Mouse (Mus musculus) stomach, postnatal 0 days (tissue): ENCODE results near the gene Ccdc62.

ENCODE experiments used
- CTCF ChIP-seq: IDR thresholded peaks from 2 replicates; pipeline ENCODE4 v1.5.1; 2016; ENCODE audit warnings: antibody characterized with exemption, low read depth, mild to moderate bottlenecking, moderate library complexity
- EP300 ChIP-seq: optimal IDR thresholded peaks from 2 replicates; pipeline ENCODE3; 2016; ENCODE audit warnings: antibody characterized with exemption

DNA sequence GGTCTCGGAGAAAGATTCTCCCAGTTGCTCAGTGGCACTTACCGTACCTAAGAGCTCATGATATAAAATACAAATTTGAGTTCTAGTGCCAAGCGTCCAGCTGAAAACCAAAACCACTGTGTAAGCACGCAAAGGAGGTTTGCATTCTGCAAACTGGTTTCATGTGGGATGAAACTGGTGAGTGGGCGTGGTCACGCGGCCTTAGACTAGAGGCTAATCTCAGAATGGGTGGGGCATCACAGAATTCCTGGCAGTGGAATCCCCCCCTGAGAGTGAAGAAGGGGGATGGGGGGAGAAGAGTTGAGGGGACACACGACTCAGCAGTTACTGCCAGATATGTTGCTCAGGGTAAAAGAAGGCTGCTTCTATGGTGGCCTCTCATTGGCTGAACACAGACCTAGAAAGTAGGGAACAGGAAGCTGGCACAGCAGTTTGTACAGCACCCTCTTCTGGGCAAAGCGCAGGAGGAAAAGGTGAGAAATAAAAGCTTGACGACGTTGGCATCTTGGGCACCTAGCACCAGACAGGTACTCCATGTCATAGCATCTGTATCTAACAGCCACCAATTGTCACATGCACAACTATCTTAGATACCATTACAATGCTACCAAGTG is 26.3 kb upstream of the Ccdc62 start:
- TF ChIP-seq EP300 = no peak
- TF ChIP-seq CTCF = peak; percentile 58
